ENCODE assay signal across 8 mouse cellular contexts in the genomic region with DNA sequence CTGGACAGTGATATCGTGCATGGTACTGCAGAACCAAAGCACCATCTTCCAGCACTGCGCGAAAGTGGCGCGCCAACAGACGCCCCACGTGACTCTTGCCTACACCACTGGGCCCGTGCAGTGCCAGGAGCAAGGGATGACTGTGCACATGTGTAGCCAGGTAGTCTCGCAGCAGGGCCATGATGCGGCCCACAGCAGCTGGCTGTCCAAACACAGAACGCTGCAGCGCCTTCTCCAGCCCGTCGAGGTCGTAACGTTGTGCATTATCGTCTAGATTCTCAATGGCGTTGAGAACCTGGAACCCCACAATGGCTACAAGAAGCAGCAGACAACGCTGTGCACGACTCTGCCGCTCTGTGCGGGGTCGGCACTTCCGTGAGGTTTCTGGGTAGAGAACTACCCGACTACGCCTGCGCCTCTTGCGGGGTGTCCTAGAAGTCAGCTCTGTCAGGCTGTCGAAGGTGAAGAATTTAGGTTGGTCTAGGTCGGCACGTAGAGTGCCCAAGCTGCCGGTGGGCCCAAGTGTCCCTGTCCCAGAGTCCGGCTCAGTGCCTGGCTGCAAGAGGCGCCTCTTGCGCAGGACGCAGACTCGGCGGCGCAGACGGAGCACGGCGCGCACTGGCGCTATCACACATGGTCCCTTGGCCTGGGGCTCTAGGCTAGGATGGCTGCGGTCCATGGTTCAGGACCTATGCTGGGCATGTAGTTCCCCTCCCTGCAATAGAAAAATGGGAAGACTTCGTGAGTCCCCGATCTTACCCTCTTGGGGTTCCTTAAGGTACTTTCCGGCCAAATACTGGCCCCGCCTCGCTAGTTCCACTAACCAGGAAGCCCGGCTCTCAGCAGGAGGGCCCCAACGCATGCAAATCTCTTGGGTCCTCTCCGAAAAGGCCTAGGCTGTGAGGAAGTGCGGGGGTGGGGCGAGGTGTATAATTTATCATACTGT. TPM values are rescaled to one million over a fixed set of nuclear protein-coding genes. Genes with fewer than 3 reads are reported as not detected.
DNase-seq lines count a peak whose midpoint lies in the region; ATAC-seq and TF ChIP-seq lines count a peak whose summit lies in the region.

No protein-coding gene starts in this region.

- TF ChIP-seq CTCF in lung, postnatal 0 days (IDR thresholded peaks at IDR 0.05) = no peak

- peak; percentile 31 to 50 for DNase-seq in CD8-positive naive resting alpha-beta T cell, adult 2 months (ENCODE audit: low read depth in 2 of 2, low spot score in 2 of 2)
- DNase-seq in adrenal gland, adult 2 months = peak; percentile 89
- peak; percentile 79 to 87 for DNase-seq in heart, adult 9 months (ENCODE audit: low spot score in 2 of 2)
- DNase-seq in kidney, adult 8-10 months = peak; percentile 83 to 84
- DNase-seq in lung, postnatal 0 days (ENCODE audit: low spot score) = peak; percentile 74
- peak; percentile 96 to 97 for DNase-seq in spleen, postnatal 36 days (ENCODE audit: low spot score in 2 of 2)
- no peak for DNase-seq in right cerebral cortex, postnatal 14 days
- DNase-seq in cerebellum, postnatal 14 days = no peak

- H3K9ac ChIP-seq in lung, postnatal 0 days (replicated peaks; ENCODE audit: low read depth) = peak overlapping the region; percentile 29

- peak overlapping the region; percentile 91 for H3K27ac ChIP-seq in lung, postnatal 0 days (ENCODE audit: low read length)

- no peaks in the 10 kb centered on the region for H3K27me3 ChIP-seq in lung, postnatal 0 days (replicated peaks; ENCODE audit: insufficient read depth, low read length)

- peaks cover 16% of the 10 kb centered on the region; the same call in 1 of the 2 replicates for H3K36me3 ChIP-seq in lung, postnatal 0 days (ENCODE audit: insufficient read depth, low read length)

- peak overlapping the region; percentile 36 for H3K4me3 ChIP-seq in lung, postnatal 0 days (ENCODE audit: low read depth, low read length)

- H3K4me2 ChIP-seq in lung, postnatal 0 days (replicated peaks; ENCODE audit: low read depth, low read length) = peak overlapping the region; percentile 62

- no peaks in the 10 kb centered on the region for H3K9me3 ChIP-seq in lung, postnatal 0 days (ENCODE audit: low read length)

- peaks cover 18% of the 10 kb centered on the region for H3K4me1 ChIP-seq in lung, postnatal 0 days (ENCODE audit: insufficient read depth, low read depth, low read length)

- ATAC-seq in lung, postnatal 0 days = peak; percentile 16; the same call in 1 of the 2 replicates

- WGBS in lung, postnatal 0 days = 17% methylated on average over 55 of the region's 55 CpGs

- TF ChIP-seq EP300 in lung, postnatal 0 days (IDR thresholded peaks at IDR 0.05) = no peak

RNA-seq across cellular contexts. Expression of a gene that starts 1.2 kb away (rescaled TPM):
- total RNA-seq in adrenal gland, adult 2 months (2021) = 10 to 100 TPM; 21.9 to 24.2 TPM
- 51.3 and 60.0 TPM in 2 replicates for polyA plus RNA-seq in adrenal gland, adult 2 months (2012; rRNA removed)
- polyA plus RNA-seq in lung, postnatal 0 days (2015; fragmentation: Nextera tagmentation; extraction: Ambion mirVana) = 13.8 and 14.8 TPM in 2 replicates

RNA-seq across cellular contexts. Expression of a gene that starts 14.9 kb away (rescaled TPM):
- total RNA-seq in adrenal gland, adult 2 months (2021) = 1 to 10 TPM; 1.9 to 3.6 TPM
- 12.0 and 19.0 TPM in 2 replicates for polyA plus RNA-seq in adrenal gland, adult 2 months (2012; rRNA removed)
- 14.1 and 16.0 TPM in 2 replicates for polyA plus RNA-seq in lung, postnatal 0 days (2015; fragmentation: Nextera tagmentation; extraction: Ambion mirVana)

RNA-seq across cellular contexts. Expression of a gene that starts 15.8 kb away (rescaled TPM):
- total RNA-seq in adrenal gland, adult 2 months (2021) = 10 to 100 TPM; 36.3 to 57.4 TPM
- 37.5 and 38.2 TPM in 2 replicates for polyA plus RNA-seq in adrenal gland, adult 2 months (2012; rRNA removed)
- 74.0 and 80.1 TPM in 2 replicates for polyA plus RNA-seq in lung, postnatal 0 days (2015; fragmentation: Nextera tagmentation; extraction: Ambion mirVana)

RNA-seq across cellular contexts. Expression of a gene that starts 19.0 kb away (rescaled TPM):
- not detected for total RNA-seq in adrenal gland, adult 2 months (2021)
- not detected in 2 replicates for polyA plus RNA-seq in adrenal gland, adult 2 months (2012; rRNA removed)
- polyA plus RNA-seq in lung, postnatal 0 days (2015; fragmentation: Nextera tagmentation; extraction: Ambion mirVana) = 0.12 TPM in 1 of 2 replicates, not detected in the other

RNA-seq across cellular contexts. Expression of a gene that starts 23.1 kb away (rescaled TPM):
- total RNA-seq in adrenal gland, adult 2 months (2021) = not detected
- polyA plus RNA-seq in adrenal gland, adult 2 months (2012; rRNA removed) = 0.15 and 0.16 TPM in 2 replicates
- polyA plus RNA-seq in lung, postnatal 0 days (2015; fragmentation: Nextera tagmentation; extraction: Ambion mirVana) = 0.32 and 0.98 TPM in 2 replicates

Comparison
In these comparisons a context has a peak if more than half of its experiments do, and no peak if none do; other contexts are left out.
1. DNase-seq: peak in CD8-positive naive resting alpha-beta T cell, adult 2 months (2 of 2), adrenal gland, adult 2 months (single experiment), heart, adult 9 months (2 of 2), kidney, adult 8-10 months (2 of 2), lung, postnatal 0 days (single experiment) and spleen, postnatal 36 days (2 of 2); none in right cerebral cortex, postnatal 14 days (single experiment) and cerebellum, postnatal 14 days (0 of 2).